Comparison of ENCODE assay signal across 11 mouse cellular contexts in genomic region chr9:63678076-63678475, GRCm38 (mm10).
DNase-seq lines count a peak whose midpoint lies in the region; ATAC-seq and TF ChIP-seq lines count a peak whose summit lies in the region.
"Had no signal": no experiment of that assay in that cellular context is flagged by ENCODE, and none has a peak within 500 bp of the region (broad histone marks: within the 10 kb centered on the region; RNA-seq: fewer than 3 reads in every experiment).

No protein-coding gene starts in this region.

- no peak for ATAC-seq in CD4-positive, CD25-positive, alpha-beta regulatory T cell, adult 4 months
- ATAC-seq in limb, embryonic 15.5 days (ENCODE audit: insufficient number of reproducible peaks, low FRiP score, low TSS enrichment, low read depth) = no peak
- peak; percentile 55 to 61; a peak in 3 of 4 replicates for ATAC-seq in hematopoietic stem cell, adult 5-6 weeks (replicated peaks in 1 of 2; ENCODE audit: insufficient read depth in 1 of 2, low FRiP score in 2 of 2, low TSS enrichment in 1 of 2, low read depth in 1 of 2, poor library complexity in 2 of 2, severe bottlenecking in 2 of 2)

- H3K36me3 ChIP-seq in limb, embryonic 15.5 days = 0 out of 2 replicates have a peak, but pooled peaks cover 3% of the 10 kb centered on the region
- peaks cover 13% of the 10 kb centered on the region for H3K36me3 ChIP-seq in limb, embryonic 10.5 days
- H3K36me3 ChIP-seq in small intestine, adult 2 months (ENCODE audit: control insufficient read depth, insufficient read depth, low read length) = no peaks in the 10 kb centered on the region

- WGBS in limb, embryonic 15.5 days = 76% methylated on average over 1 of the region's 1 CpGs
- 95% methylated on average over 1 of the region's 1 CpGs for WGBS in limb, embryonic 10.5 days
- WGBS in small intestine, adult 2 months = 97% methylated on average over 1 of the region's 1 CpGs

- no peak for TF ChIP-seq POLR2A in small intestine, adult 2 months (IDR thresholded peaks at IDR 0.05; ENCODE audit: low read depth, low read length)

- H3K4me3 ChIP-seq in limb, embryonic 15.5 days = no peak overlapping the region
- no peak overlapping the region for H3K4me3 ChIP-seq in limb, embryonic 10.5 days
- H3K4me3 ChIP-seq in small intestine, adult 2 months (ENCODE audit: low read depth, low read length) = no peak overlapping the region

- H3K9me3 ChIP-seq in limb, embryonic 15.5 days = no peaks in the 10 kb centered on the region
- H3K9me3 ChIP-seq in limb, embryonic 10.5 days (replicated peaks) = no peaks in the 10 kb centered on the region

- H3K27ac ChIP-seq in limb, embryonic 15.5 days = peak overlapping the region; percentile 24; the same call in 1 of the 2 replicates
- no peak overlapping the region for H3K27ac ChIP-seq in limb, embryonic 10.5 days
- H3K27ac ChIP-seq in small intestine, adult 2 months (ENCODE audit: insufficient read depth, low read depth, low read length) = peak overlapping the region; percentile 31; the same call in 1 of the 2 replicates
- H3K27ac ChIP-seq: liver, embryonic 14.5 days had no signal

- H3K9ac ChIP-seq in limb, embryonic 15.5 days = no peak overlapping the region
- H3K9ac ChIP-seq: liver, embryonic 14.5 days had no signal

- H3K4me2 ChIP-seq in limb, embryonic 15.5 days = no peak overlapping the region

- no peak for TF ChIP-seq CTCF in small intestine, adult 2 months (IDR thresholded peaks at IDR 0.05; ENCODE audit: extremely low read depth, insufficient read length, insufficient replicate concordance, low read depth, low read length)

- H3K4me1 ChIP-seq in limb, embryonic 15.5 days = peaks cover 33% of the 10 kb centered on the region
- H3K4me1 ChIP-seq in limb, embryonic 10.5 days = peaks cover 24% of the 10 kb centered on the region
- H3K4me1 ChIP-seq in small intestine, adult 2 months (ENCODE audit: control insufficient read depth, insufficient read depth, insufficient read length, low read length) = peaks cover 31% of the 10 kb centered on the region

- no peaks in the 10 kb centered on the region for H3K27me3 ChIP-seq in limb, embryonic 15.5 days
- no peaks in the 10 kb centered on the region for H3K27me3 ChIP-seq in limb, embryonic 10.5 days (ENCODE audit: low read depth, poor library complexity, severe bottlenecking)
- H3K27me3 ChIP-seq in small intestine, adult 2 months (ENCODE audit: control insufficient read depth, insufficient read depth, low read length) = no peaks in the 10 kb centered on the region

- peak; percentile 20 for DNase-seq in CD4-positive, CD25-positive, alpha-beta regulatory T cell, adult 2 months (ENCODE audit: low read depth, low spot score)
- no peak for DNase-seq in limb, embryonic 10.5 days (ENCODE audit: low spot score)
- DNase-seq in urinary bladder, postnatal 10 days (ENCODE audit: low spot score) = no peak
- DNase-seq in cerebellum, postnatal 36 days = no peak
- DNase-seq: cerebellum, adult 9-10 months; thymus, postnatal 4 days had no signal

Comparison
In these comparisons a context has a peak if more than half of its experiments do, and no peak if none do; other contexts are left out.
1. ATAC-seq: peak in hematopoietic stem cell, adult 5-6 weeks (2 of 2); none in CD4-positive, CD25-positive, alpha-beta regulatory T cell, adult 4 months (single experiment) and limb, embryonic 15.5 days (single experiment).